Mouse (Mus musculus) frontal cortex, postnatal 14 days (tissue): ENCODE data around the gene Brd3os.

Experiments used
- DNase-seq, 2 experiments: peaks; one replicate each; pipeline ENCODE4 v3.0.0; 2022; ENCODE audit warnings: low spot score in 2 of 2

Gene Brd3os

DNA sequence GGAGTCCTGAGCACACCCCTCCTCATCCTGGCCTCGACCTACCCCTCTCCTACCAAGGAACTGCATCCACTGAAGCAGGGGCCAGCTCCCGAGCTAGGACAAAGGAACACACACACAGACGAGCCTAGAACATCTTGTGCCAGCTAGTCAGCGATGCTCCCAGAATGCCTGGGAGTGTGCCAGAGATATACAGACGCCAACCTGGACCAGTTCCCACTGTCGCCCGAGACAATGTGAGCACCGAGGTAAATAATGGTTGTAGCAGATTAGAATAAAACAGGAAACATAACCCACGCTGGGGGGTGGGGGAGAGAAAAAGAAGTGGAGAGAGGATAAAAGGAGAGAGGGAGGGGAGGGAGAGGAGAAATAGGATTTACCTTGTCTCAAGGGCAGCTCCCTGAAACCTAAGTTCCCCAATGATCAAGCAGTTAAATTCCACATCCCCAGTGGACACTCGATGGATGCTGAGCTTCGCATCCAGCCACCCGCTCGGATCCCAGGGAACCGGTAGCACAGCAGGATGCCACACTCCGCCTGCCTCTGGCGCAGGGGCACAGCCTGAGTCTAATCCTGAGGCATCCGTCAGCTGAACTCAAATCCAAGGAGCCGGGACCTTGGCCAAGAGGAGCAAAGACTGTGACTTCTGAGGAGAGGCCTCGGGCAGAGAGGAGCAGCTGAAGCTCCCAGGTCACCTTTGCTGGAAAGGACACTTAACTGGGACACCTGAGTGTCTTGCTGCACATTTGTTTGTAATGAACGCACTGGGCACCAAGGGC is 20.6 kb upstream of the Brd3os start:
- DNase-seq = no peak

GRCm38 (mm10) chr2:27423596-27423995 is 18.5 kb upstream of the Brd3os start:
- DNase-seq = no peak

GRCm38 (mm10) chr2:27425161-27425611 is 16.9 kb upstream of the Brd3os start:
- no peak for DNase-seq

DNA sequence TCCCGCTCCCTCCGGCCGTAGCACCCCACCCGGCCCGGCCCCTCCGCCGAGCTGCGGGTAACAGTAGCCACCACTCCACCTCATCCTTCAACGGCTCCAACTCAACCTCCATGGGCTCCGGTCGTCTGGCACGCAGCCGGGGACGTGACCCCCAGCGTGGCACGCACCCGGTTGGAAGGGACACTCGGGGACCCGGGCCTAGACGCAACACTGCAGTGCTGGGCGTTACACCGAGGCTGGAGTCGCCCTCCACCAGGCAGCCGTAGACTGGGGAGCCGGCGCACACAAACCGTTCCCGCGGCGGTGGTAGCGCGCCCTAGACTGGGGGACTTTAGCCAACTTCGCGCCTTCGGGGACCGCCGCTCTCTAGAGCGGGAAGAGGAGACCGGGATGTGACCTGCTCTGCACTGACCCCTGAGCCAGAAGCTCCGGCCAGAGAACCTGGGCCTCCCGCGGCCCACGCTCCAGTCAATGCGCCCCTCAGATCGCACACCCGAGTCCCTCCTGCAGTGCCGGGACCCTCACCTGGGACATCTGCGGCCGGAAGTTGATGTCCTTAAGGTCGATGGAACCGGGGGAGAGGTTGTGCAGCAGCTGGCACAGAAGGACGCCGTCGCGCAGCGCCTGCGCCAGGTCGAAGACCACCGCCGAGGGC is 16.2 kb upstream of the Brd3os start:
- DNase-seq = no peak

GRCm38 (mm10) chr2:27426406-27426854 is 15.7 kb upstream of the Brd3os start:
- no peak for DNase-seq

DNA sequence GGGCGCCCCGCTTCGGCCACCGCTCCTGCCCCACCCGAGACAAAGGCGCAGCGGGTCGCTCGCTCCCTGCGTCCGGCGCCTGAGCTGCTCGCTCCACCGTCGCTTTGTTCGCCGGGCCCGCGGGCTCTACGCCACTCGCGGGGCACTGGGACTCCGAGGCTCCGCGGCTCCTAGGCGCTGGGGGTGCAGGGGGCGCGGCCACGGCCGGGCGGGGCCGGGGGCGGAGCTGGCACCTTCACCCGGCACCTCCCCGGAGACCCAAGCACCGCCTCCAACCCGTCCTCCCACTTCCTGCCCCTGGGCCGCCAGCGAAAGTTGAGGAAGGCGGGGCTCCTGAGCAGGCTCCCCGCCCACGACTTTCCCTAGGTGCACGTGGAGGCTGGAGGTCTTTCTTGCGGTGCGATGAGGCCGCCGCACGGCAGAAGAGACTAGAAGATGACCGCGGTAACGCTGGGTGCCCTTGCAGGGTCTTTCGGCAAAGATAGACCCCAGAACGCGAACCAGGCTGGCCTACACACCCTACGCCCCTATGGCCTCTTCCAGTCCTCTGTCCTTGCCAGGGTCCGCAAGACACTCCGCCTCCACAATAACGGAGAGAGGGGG is 15.2 kb upstream of the Brd3os start, which contains the start of gene Vav2:
Gene Vav2 (minus strand): TSS at position 179 of the 603 bp plus-strand sequence.
- peak; percentile 69 to 75 for DNase-seq

DNA sequence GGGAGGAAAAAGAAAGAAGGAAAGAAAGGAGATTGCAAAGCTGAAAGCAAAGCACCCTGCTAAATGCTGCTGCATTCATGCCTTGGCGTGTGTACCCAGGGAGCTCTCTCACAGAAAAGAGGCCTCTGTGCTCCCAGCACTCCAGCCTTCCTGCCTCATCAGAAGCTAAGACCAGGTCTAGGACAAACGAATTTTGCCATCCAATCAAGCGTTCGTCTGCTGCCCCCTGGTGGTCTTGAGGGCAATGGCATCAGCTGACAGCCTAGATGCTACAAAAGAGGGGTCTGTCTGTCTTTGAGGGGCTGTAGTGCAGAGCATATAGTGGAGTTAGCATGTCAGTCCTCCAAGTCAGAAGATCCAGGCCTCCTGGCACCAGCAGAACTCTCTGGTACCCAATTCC is 14.1 kb upstream of the Brd3os start:
- peak; percentile 69 to 85 for DNase-seq

- peak; percentile 52 to 56 for DNase-seq
These were observed 11.5 kb upstream of the Brd3os start for GRCm38 (mm10) chr2:27430621-27431020.

- no peak for DNase-seq
These were observed 9.5 kb upstream of the Brd3os start for GRCm38 (mm10) chr2:27432599-27432998.

DNA sequence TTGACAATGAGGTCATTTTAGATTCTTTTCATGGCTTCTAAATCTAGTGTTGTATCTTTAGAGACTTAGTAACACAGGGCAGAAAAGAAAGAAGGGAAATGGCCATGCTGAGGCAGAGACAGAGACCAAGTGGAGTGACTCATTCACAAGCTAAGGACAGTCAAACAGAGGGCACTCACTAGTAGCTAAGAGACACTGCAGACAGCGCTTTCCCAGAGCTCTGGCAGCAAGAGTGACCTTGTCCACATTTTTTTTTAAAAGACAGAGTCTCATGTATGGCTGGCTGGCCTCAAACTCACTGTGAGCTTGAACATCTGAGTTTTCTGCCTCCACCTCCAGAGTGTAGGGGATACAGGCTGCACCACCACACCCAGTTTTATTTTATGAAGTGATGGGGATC is 4.2 kb upstream of the Brd3os start:
- no peak for DNase-seq

DNA sequence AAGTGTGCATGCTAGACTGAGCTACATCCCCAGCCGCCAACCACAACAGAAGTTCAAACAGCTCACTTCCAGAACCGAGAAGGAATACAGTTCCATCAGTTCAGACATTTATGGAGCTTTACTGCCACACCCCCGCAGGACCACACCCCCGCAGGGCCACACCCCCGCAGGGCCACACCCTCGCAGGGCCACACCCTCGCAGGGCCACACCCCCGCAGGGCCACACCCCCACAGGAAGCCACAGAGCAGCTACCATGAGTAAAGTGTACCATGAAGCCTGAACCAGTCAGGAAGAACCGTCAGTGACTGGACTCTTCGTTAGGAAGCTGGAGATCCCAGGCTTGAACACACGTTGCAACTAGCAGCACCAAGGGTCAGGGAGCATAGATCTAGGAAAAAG is 3.8 kb upstream of the Brd3os start:
- no peak for DNase-seq

DNA sequence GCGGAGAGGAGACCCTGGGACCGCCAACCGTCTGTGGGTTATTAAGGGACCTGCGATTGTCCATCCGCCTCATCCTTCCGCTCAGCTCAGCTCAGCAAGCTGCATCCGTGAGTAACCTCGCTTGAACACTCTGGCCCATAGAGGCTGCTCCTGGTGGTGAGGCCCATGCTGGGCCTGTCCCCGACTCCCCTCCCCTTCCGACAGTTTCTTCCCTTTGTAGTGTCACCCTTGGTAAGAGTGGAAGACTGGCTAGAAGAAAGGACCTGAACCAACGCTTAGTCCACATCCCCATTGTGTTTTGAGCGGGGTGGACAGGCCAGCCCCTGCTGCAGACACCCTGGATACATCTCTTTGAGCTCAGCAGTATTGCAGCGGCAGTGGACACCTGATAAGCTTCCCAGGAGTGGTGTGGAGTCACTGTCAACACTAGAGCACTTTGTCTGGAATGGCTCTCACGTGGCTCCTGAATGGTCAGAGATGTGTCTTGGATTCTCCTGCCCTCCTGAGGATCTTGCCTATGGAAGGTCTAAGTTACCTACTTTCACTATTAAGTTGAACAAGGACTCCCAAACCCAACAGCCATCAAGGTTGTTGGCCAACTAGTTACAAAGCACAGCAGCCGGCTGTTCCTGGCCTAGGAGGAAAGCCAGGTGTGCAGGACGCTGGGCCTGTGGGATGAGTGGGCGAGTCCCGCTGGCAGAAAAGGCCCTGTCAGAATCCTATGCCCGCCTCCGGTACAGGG is 755 bp downstream of the Brd3os start:
- DNase-seq = no peak

- DNase-seq = no peak
These were observed 1.3 kb downstream of the Brd3os start for GRCm38 (mm10) chr2:27443450-27443708.

DNA sequence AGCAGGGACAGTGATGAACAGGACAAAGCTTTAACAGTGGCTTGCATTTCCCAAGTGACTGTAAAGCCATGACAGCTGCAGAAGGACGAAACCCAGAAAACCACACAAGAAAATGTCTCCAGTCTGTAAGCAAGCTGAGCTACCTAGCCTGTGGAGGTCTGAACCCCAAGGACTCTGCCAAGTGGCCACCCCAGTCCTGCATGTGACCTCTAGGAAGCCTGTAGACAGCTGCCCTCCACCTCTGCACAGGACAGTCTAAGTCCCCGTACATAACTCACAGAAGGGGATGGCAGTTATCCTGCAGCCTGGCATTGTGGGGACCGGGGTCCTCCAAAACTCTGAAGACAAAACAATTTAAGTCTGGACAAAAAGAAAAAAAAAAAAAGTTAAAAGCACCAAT is 3.8 kb downstream of the Brd3os start:
- DNase-seq = no peak

DNA sequence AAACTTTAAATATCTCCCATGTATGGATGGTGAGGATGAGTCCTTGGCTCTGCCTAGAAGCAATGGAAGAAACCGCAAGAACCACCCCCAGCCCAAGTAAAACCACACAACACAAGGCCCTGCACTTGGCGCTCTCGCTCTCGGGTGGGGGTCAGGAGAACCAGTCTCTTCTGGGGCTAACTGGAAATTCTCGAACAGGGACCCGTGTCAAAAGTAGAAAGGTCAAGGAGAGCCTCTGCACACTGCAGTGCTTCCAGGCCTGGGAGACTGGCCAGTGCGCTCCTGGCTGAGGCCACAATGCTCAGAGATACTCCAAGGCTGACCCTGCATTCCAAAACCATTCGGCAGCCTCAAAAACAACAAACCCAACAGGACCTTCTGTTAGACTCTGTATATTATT is 4.7 kb downstream of the Brd3os start:
- no peak for DNase-seq

- no peak for DNase-seq
These were observed 5.7 kb downstream of the Brd3os start for GRCm38 (mm10) chr2:27447782-27448181.

GRCm38 (mm10) chr2:27450226-27450625 is 8.1 kb downstream of the Brd3os start:
- no peak for DNase-seq

DNA sequence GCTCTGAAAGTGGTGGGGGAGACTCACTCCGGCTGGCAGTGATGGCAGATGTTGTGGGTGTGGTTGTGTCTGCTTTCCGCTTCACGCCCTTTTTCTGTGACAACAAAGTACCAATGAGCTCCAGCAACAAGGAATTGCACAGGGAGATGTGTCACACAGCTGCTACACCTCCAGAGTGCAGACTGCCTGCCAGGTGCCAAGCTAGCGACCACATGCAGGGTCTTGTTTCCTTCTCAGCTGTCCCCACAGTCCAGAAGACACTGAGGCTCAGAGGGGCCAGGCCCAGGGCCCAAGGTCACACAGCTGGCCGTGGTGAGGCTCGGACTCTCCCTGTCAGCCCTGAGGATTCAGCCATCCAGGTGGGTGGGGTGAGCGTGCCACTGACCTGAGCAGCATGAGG is 17.6 kb downstream of the Brd3os start:
- no peak for DNase-seq

DNA sequence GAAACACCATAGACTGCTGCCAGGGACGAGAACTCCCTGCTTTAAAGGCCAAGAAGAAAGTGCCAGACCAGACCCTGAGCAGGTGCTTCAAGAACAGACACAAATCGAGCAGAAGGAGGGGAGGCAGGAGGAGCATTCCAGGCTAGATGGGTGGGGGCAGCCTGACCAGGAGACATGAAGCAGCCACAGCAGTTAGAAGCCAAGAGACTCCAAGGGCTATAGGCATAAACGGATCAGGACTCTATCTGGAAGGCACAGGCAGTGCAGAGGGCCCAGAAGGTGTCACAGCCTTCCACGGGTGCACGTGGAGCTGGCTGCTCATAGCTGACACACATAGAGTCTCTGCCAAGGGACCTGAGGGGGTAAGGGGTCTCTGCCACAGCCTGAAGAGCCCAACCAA is 18.0 kb downstream of the Brd3os start:
- DNase-seq = no peak

DNA sequence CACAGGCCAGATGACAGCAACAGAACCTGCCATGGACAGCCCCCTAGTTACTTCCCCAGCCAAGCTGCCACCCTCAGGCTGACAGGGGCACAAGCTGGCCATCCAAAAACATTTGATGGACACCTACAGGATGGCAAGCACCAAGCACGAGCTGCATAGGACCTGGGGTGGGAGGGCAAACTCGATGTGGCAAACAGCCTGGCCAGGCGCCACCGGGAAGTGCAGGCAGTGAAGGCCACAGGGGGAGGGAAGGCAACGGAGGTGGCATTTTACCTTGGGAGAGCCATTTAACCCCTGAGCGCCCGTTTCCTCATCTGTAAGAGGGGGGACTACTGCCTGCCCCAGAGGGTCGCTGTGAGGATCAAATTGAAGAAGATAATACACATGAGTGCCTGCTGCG is 18.5 kb downstream of the Brd3os start:
- DNase-seq = no peak

- no peak for DNase-seq
These were observed 19.9 kb downstream of the Brd3os start for GRCm38 (mm10) chr2:27461881-27462660.

DNA sequence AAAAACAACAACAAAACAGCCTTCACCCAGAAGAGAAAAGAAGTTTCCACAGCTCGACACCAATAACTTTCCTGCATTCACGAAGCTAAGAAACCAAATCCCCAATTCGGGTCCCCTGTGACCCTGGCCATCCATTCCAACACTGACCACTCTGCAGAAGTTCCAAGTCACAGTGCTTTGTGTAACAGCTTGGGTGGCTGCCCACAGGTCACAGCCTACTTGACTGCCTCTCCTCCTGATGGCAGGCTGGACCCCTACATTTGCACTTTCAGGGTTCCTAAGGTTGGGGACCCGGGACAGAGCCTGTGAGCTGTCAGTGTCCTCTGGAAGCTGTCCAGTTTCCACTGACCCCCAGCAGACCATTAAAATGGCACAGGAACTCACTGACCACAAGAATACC is 20.8 kb downstream of the Brd3os start:
- no peak for DNase-seq
